Mouse (Mus musculus): Measurements from ENCODE around the gene Lrrc8c.
A peak's percentile ranks its signal among the peaks of the same experiment; 100 is the strongest.

Gene Lrrc8c

GRCm38 (mm10) chr5:105508813-105509212 lies 10.4 kb upstream of the Lrrc8c start:
- no peak for DNase-seq

GRCm38 (mm10) chr5:105512297-105512696 lies 6.9 kb upstream of the Lrrc8c start:
- no peak for DNase-seq

- no peak for DNase-seq
Observed at GRCm38 (mm10) chr5:105515532-105515931, 3.7 kb upstream of the Lrrc8c start.

GRCm38 (mm10) chr5:105516290-105516689 lies 2.9 kb upstream of the Lrrc8c start:
- DNase-seq: peak; percentile 46

- DNase-seq: no peak
Observed at GRCm38 (mm10) chr5:105517992-105518625, 1.1 kb upstream of the Lrrc8c start.

- peak; percentile 46 for DNase-seq
Observed at GRCm38 (mm10) chr5:105518626-105519095, 527 bp upstream of the Lrrc8c start.

GRCm38 (mm10) chr5:105519976-105520300 lies 750 bp downstream of the Lrrc8c start:
- DNase-seq: no peak

- no peak for DNase-seq
Observed at GRCm38 (mm10) chr5:105520442-105520965, 1.3 kb downstream of the Lrrc8c start.

GRCm38 (mm10) chr5:105523452-105523851 lies 4.3 kb downstream of the Lrrc8c start:
- DNase-seq: no peak

GRCm38 (mm10) chr5:105525004-105525403 lies 5.8 kb downstream of the Lrrc8c start:
- DNase-seq: no peak

- no peak for DNase-seq
Observed at GRCm38 (mm10) chr5:105526107-105526645, 7.0 kb downstream of the Lrrc8c start.

- DNase-seq: no peak
Observed at GRCm38 (mm10) chr5:105526766-105527165, 7.6 kb downstream of the Lrrc8c start.

- DNase-seq: no peak
Observed at GRCm38 (mm10) chr5:105527477-105528331, 8.5 kb downstream of the Lrrc8c start.

GRCm38 (mm10) chr5:105530576-105530975 lies 11.4 kb downstream of the Lrrc8c start:
- no peak for DNase-seq

- no peak for DNase-seq
Observed at GRCm38 (mm10) chr5:105535186-105535585, 16.0 kb downstream of the Lrrc8c start.

GRCm38 (mm10) chr5:105536172-105536571 lies 17.0 kb downstream of the Lrrc8c start:
- DNase-seq: no peak

- DNase-seq: no peak
Observed at GRCm38 (mm10) chr5:105537101-105537723, 18.0 kb downstream of the Lrrc8c start.

GRCm38 (mm10) chr5:105541051-105541450 lies 21.9 kb downstream of the Lrrc8c start:
- DNase-seq: no peak

- DNase-seq: no peak
Observed at GRCm38 (mm10) chr5:105545126-105545525, 25.9 kb downstream of the Lrrc8c start.

GRCm38 (mm10) chr5:105547115-105547514 lies 27.9 kb downstream of the Lrrc8c start:
- no peak for DNase-seq

- no peak for DNase-seq
Observed at GRCm38 (mm10) chr5:105551808-105552207, 32.6 kb downstream of the Lrrc8c start.

GRCm38 (mm10) chr5:105556291-105556690 lies 37.1 kb downstream of the Lrrc8c start:
- no peak for DNase-seq

- DNase-seq: no peak
Observed at GRCm38 (mm10) chr5:105557346-105557745, 38.2 kb downstream of the Lrrc8c start.
